Mouse (Mus musculus) liver, embryonic 14.5 days (tissue): ENCODE measurements around the gene Bmp6. TPM values are rescaled to one million over a fixed set of nuclear protein-coding genes. Genes with fewer than 3 reads are reported as not detected.

ENCODE experiments used
- ATAC-seq: fragments of 200-750 bp; cut with Nextera tagmentation; 2 replicates; pipeline ENCODE4 v1.8.0; 2017; ENCODE audit warnings: moderate number of reproducible peaks, mild to moderate bottlenecking, moderate library complexity; ENCODE audit not compliant: insufficient read depth
- DNase-seq, 3 experiments: peaks; one replicate each; pipeline ENCODE4 v3.0.0-alpha.2; 2012 to 2013; ENCODE audit warnings: low read depth in 3 of 3, low spot score in 3 of 3
- H3K27ac ChIP-seq: fragments of 300-500 bp; sonication (generic); 2 replicates; pipeline ENCODE4 v1.5.1; 2014; ENCODE audit warnings: moderate library complexity, mild to moderate bottlenecking, control low read depth, inconsistent platforms
- H3K27me3 ChIP-seq: fragments of 300-500 bp; sonication (generic); 2 replicates; pipeline ENCODE4 v1.6.1; 2014; ENCODE audit warnings: mild to moderate bottlenecking, low read length, moderate library complexity; ENCODE audit not compliant: control insufficient read depth, insufficient read depth
- H3K36me3 ChIP-seq: fragments of 300-500 bp; sonication (generic); replicated peaks from 2 replicates; pipeline ENCODE4 v1.6.1; 2014; ENCODE audit warnings: low read depth; ENCODE audit not compliant: control insufficient read depth, insufficient read depth
- H3K4me1 ChIP-seq, 2 experiments: fragments of 200-500 bp in 1 of 2; fragments of 300-500 bp in 1 of 2; sonication (generic) in 1 of 2; replicated peaks; 2 replicates each; pipeline ENCODE4 v1.6.1; 2012 to 2014; ENCODE audit warnings: antibody characterized with exemption in 1 of 2, inconsistent platforms in 1 of 2, low read length in 1 of 2; ENCODE audit not compliant: control insufficient read depth in 2 of 2, insufficient read depth in 2 of 2
- H3K4me2 ChIP-seq: fragments of 300-500 bp; sonication (generic); 2 replicates; pipeline ENCODE4 v1.6.1; 2014; ENCODE audit warnings: low read depth, mild to moderate bottlenecking, control low read depth, moderate library complexity
- H3K4me3 ChIP-seq, 2 experiments: fragments of 200-500 bp in 1 of 2; fragments of 300-500 bp in 1 of 2; sonication (generic) in 1 of 2; 2 replicates each; pipeline ENCODE4 v1.5.1; 2012 to 2014; ENCODE audit warnings: low read depth in 2 of 2, low read length in 2 of 2, mild to moderate bottlenecking in 2 of 2, control low read depth in 1 of 2, inconsistent platforms in 1 of 2, moderate library complexity in 1 of 2; ENCODE audit not compliant: insufficient read depth in 1 of 2
- H3K9ac ChIP-seq: fragments of 300-500 bp; sonication (generic); replicated peaks from 2 replicates; pipeline ENCODE4 v1.6.1; 2014; ENCODE audit warnings: mild to moderate bottlenecking, control low read depth, moderate library complexity
- H3K9me3 ChIP-seq: fragments of 300-500 bp; sonication (generic); 2 replicates; pipeline ENCODE4 v1.6.1; 2016; ENCODE audit warnings: low read length, mixed read lengths; ENCODE audit not compliant: control insufficient read depth
- CTCF ChIP-seq: IDR thresholded peaks from 2 replicates; pipeline ENCODE4 v1.5.1; 2016; ENCODE audit warnings: antibody characterized with exemption, low read depth, control low read depth
- EP300 ChIP-seq: IDR thresholded peaks from 2 replicates; pipeline ENCODE4 v1.6.1; 2016; ENCODE audit warnings: antibody characterized with exemption, low read depth
- WGBS: fragments of 180-500 bp; shearing (Covaris S2); extraction: QIAGEN DNeasy Blood & Tissue Kit; methylation state at CpG from one replicate; pipeline ENCODE4 v1.1.7; 2014; ENCODE audit not compliant: insufficient replicate concordance; 5-methylcytosine and 5-hydroxymethylcytosine counted together
- polyA plus RNA-seq, 2 experiments: library from polyadenylated mRNA; depleted of rRNA in 1 of 2; stranded (reverse) in 1 of 2; unstranded in 1 of 2; fragments of >200 nt; fragmentation: Nextera tagmentation in 1 of 2; extraction: Ambion mirVana in 1 of 2; gene quantifications; 2 replicates each; pipeline versions ENCODE4 v1.2.1 to v1.2.3; 2012 to 2014

Bmp6 gene
- polyA plus RNA-seq, 2 experiments, result 0.19 to 0.39 TPM

DNA sequence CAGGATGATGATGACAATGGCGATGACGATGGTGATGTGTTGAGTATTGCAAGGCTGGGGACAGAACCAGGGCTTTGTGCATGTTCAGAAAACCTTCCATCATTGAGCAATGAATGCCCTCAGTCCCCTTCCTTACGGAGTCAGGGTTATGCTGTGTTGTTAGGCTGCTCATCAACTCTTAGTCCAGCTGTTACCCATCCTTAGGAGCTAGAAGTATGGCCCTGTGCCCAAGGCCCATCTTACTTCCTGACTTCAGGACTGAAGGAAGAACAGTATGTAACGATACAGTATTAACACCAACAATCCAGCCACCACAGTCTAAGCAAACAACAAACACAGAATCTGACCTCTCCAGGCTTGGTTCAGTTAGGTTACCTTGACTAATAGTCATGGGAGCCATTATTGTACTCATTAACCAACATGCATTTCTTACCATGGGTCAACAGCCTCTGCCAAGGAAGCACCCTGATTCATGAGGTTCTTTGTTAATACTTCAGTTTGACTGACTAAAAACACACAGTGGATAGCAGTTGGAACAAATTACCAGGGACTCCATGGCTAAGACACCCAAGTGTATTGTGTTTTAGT is 42.6 kb downstream of the Bmp6 start:
- no peak for ATAC-seq
- no peaks in the 10 kb centered on the region for H3K36me3 ChIP-seq
- TF ChIP-seq EP300 (no peak), CTCF (no peak)
- 56% methylated on average over 4 of the region's 4 CpGs for WGBS
- no peak overlapping the region for H3K4me2 ChIP-seq
- no peaks in the 10 kb centered on the region for H3K4me1 ChIP-seq
- no peaks in the 10 kb centered on the region for H3K27me3 ChIP-seq
- H3K27ac ChIP-seq, result no peak overlapping the region
- H3K9ac ChIP-seq, result no peak overlapping the region
- H3K9me3 ChIP-seq, result no peaks in the 10 kb centered on the region
- no peak overlapping the region for H3K4me3 ChIP-seq
- no peak for DNase-seq

DNA sequence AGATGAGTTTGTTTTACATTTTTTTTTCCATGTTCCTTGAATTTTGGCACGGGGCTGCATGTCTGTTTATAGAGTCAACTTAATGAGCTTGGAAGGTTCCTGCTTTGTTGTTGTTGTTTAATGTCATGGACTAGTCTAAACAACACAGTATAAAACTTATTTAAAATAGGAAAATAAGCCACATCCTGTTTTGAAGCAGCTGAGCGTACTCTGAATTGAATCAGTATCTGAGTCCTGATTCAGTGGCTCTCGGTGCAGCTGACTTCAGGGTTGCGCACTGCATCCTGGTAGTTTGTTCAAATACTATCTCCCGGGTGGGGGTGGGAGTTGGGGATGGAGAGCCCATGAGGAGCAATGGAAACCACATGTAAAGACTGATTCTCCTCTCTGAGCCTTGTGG is 48.5 kb downstream of the Bmp6 start:
- Histone ChIP-seq H3K4me1 (no peaks in the 10 kb centered on the region), H3K9ac (no peak overlapping the region), H3K36me3 (no peaks in the 10 kb centered on the region), H3K27ac (no peak overlapping the region), H3K27me3 (no peaks in the 10 kb centered on the region), H3K9me3 (no peaks in the 10 kb centered on the region), H3K4me2 (no peak overlapping the region), H3K4me3 (no peak overlapping the region)
- 62% methylated on average over 5 of the region's 5 CpGs for WGBS
- ATAC-seq, result no peak
- no peak for DNase-seq
- TF ChIP-seq CTCF, result no peak
- TF ChIP-seq EP300, result no peak

DNA sequence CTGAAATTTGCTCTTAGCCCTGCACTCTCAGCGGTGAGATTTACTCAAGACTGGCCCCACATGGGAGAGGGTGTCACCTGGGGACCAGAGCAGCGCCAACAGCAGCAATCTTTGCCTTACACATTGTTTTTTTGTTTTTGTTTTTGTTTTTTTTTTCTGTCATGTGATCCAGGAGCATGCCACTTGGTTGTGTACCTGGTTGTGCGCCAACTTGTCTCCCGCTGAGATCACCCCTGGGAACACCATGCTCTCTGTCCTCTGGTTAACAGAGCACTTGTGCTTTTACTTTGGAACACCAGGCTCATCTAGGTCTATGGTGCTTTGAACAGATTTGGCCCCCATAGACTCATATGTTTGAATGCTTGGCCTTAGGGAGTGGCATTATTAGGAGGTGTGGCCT is 50.1 kb downstream of the Bmp6 start:
- 72% methylated on average over 4 of the region's 4 CpGs for WGBS
- Histone ChIP-seq H3K4me3 (no peak overlapping the region), H3K27me3 (no peaks in the 10 kb centered on the region), H3K9me3 (no peaks in the 10 kb centered on the region), H3K9ac (no peak overlapping the region), H3K4me2 (no peak overlapping the region), H3K27ac (no peak overlapping the region), H3K4me1 (no peaks in the 10 kb centered on the region), H3K36me3 (no peaks in the 10 kb centered on the region)
- ATAC-seq (no peak), DNase-seq (no peak)
- TF ChIP-seq CTCF (no peak), EP300 (no peak)

DNA sequence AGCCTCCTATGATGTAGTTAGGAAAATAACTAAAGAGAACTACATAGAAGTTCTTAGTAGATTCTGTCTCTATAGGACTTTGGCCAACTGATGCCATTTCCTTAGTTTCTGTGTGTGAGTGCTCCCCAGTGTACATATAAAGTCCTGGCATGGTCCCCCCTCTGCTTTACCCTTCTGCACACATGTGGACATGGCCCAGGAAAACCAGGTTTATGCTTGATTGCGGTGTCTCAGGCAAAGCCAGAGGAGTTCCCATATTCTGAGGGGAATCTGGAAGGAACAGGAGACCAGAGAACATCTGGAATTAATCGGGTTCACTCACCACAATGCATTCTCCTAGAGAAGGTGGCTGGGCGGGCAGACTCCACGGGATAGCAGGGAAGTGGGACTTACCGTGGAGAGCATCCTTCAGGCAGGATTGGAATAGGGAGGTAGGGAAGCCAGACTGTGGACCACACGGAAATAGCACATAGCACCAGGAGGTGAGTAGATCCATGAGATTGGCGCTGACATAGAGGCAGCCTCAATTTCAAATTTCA is 52.2 kb downstream of the Bmp6 start:
- H3K27me3 ChIP-seq, result no peaks in the 10 kb centered on the region
- ATAC-seq (no peak), DNase-seq (no peak)
- no peak overlapping the region for H3K4me3 ChIP-seq
- no peaks in the 10 kb centered on the region for H3K36me3 ChIP-seq
- no peak overlapping the region for H3K9ac ChIP-seq
- no peak overlapping the region for H3K4me2 ChIP-seq
- no peaks in the 10 kb centered on the region for H3K4me1 ChIP-seq
- WGBS, result 65% methylated on average over 7 of the region's 7 CpGs
- no peak overlapping the region for H3K27ac ChIP-seq
- TF ChIP-seq EP300 (no peak), CTCF (no peak)
- H3K9me3 ChIP-seq, result no peaks in the 10 kb centered on the region

DNA sequence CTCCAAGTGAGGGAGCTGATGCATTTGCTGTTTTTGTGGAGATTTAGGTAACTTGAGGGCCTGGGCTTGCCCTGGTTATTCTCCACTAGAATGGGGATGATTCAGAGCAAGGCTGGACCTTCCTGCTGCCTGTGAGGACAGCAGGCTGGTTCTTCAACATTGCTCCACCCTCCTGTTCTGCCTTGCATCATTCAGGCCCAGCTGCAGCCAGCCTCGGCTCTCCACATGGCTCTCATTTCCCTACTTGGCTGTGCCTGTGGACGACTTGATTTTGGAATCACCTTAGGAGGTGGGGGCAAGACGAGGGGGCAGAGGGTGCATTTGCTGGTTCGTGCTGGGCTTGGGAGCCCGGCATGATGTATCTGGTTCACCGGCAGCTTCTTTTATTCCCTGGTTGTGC is 53.8 kb downstream of the Bmp6 start:
- TF ChIP-seq EP300 (no peak), CTCF (no peak)
- Histone ChIP-seq H3K36me3 (no peaks in the 10 kb centered on the region), H3K27me3 (no peaks in the 10 kb centered on the region), H3K9ac (no peak overlapping the region), H3K27ac (no peak overlapping the region), H3K4me1 (no peaks in the 10 kb centered on the region), H3K4me3 (no peak overlapping the region), H3K4me2 (no peak overlapping the region), H3K9me3 (no peaks in the 10 kb centered on the region)
- DNase-seq (no peak), ATAC-seq (no peak)
- WGBS, result 60% methylated on average over 6 of the region's 6 CpGs
